Mouse (Mus musculus) frontal cortex, postnatal 36 days (tissue): Measurements from ENCODE around the gene Mier3.
"Not testable (repeated sequence)": the region's sequence is repeated elsewhere in the genome, so short reads cannot be mapped to it uniquely, and the experiment has no call there.

Source experiments
- DNase-seq, 2 experiments: peaks; one replicate each; pipeline ENCODE4 v3.0.0; 2022; ENCODE audit warnings: low spot score in 2 of 2

Mier3 gene

DNA sequence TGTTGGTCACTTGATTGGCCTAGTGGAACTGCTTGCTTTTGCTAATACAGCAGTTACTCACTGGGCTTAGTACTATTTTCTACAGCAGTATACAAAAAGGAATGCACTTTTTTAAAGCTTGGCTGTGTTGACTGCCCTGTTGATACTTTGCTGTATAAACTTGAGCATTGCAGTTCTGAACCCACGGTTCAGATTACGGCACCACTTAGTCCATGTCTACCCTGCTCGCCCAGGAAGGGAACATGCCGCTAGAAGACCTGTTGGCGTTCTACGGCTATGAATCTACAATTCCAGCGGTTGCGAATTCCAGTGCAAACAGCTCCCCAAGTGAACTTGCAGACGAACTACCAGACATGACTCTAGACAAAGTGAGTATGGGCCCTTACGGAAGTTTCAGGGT is 22.6 kb downstream of the Mier3 start:
- DNase-seq, result no peak

DNA sequence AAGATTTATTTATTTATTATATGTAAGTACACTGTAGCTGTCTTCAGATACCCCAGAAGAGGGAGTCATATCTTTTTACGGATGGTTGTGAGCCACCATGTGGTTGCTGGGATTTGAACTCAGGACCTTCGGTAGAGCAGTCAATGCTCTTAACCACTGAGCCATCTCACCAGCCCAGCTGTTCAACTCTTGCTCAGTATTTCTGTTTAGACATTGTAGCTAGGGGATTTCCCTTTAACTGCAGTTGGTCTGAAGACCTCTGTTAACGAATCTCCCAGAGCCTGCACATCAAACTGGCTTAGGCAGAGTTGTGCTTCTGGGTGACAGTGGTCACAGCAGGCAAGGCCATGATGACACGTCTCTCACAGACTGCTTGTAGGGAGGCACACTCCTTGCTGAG is 23.2 kb downstream of the Mier3 start:
- DNase-seq, result not testable (repeated sequence)

DNA sequence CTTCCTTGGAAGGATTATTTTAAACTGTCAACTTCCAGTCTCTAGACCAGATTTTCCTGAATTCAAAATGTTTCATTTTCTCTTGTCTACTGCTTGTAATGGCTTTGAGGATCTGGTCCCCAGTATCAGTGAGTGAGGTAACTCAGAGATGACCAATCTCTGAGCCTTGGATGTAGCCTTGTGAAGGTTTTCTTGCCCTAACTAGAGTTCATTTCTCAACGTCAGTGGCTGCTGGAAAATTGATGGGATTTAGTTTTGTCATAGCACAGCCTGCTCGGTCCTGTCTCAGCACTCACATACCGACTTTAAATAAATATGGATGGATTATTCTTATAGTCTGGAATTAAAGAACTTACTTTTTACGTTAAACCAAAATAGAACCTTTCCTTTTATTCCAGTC is 29.8 kb downstream of the Mier3 start:
- DNase-seq, result no peak

DNA sequence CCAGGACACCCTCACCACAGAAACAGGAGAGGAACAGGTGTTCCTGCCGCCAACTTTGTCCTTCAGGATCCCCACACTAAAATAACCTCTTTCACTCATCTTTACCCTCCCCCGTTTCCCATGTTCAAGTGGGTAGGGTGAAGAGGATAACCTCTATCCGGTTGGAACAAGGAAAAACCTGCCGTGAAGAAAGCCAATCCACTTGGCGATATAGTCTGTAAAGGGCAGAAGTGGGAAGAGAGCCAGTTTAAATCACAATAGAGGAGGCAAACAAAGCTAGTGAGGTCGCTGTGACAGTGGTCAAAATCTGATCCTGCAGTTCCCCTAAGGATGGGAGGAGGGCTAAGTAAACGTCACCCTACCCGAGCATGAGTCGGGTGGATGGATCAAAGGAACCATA is 38.9 kb downstream of the Mier3 start:
- no peak for DNase-seq

DNA sequence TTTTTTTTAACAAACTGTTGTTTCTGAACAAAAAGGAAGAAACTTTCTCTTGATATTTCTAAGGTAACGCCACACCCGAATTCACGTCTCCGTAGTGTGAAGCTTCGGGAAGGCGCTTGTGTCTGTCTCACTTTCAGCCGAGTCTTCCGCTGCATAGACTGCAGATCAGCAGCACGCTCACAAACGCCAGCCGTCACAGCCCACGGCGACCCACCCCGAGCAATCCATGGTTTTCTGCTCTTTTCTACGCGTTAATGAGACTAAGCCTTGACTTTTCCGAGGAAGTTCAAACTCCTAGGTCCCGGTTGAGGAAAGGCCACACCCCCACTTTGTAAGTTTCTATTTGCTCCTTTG is 44.0 kb downstream of the Mier3 start:
- DNase-seq, result no peak

DNA sequence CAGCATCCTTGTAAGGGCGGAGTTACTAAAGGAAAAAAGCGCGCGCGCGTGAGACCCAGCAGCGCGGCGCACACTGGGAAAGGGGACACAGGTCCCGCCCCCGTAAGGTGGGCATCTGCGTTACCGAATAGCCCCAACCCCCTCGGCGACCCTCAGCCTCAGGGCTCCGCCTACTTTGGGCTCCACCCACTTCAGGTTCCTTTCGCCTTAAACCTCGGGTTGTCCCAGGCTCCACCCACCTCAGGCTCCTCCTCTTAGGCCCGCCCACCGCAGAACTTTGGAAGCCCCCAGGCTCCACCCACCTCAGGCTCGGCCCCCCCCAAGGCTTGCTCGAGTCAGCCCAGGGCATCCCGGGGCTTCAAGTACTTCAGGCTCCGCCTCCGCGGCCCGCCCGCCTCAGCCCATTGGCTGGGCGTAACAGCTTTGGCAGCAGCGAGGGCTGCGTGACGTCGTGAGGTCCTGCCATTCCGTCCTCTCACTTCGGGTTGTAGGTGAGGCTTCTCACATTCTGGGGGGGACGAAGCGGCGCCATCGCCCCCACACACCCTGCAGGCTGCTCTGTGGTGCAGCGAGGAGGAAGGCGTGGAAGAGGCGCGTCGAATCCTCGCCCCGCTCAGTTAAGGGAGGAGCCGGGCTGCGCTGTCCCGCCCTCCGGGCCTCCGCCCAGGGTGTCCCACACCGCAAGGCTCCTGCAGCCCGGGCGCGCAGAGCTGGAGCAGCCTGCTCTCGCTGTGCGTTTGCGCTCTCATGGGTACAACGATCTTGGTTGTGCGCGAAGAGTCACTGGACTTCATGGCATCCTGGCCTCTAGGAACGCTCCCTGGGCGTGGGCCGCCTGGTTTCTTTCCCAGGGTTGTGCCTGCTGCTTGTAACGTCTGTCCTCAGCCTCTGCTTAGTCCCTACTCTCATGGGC is 44.6 kb downstream of the Mier3 start:
- DNase-seq, result peak; percentile 91 to 94

DNA sequence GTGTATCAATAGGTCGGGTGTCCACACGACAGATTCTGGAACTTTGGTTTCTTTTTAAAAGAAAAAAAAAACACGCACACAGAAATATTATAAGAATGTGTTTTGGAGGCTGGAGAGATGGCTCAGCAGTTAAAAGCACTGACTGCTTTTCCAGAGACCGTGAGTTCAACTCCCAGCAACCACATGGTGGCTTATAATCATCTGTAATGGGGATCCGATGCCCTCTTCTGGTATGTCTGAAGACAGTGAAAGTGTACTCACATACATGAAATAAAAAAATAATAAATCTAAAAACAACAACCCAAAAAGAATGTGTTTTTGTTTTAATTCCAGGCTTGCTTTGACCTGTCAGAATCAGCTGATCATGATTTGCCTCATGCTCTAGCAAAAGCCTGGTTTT is 46.1 kb downstream of the Mier3 start:
- no peak for DNase-seq

DNA sequence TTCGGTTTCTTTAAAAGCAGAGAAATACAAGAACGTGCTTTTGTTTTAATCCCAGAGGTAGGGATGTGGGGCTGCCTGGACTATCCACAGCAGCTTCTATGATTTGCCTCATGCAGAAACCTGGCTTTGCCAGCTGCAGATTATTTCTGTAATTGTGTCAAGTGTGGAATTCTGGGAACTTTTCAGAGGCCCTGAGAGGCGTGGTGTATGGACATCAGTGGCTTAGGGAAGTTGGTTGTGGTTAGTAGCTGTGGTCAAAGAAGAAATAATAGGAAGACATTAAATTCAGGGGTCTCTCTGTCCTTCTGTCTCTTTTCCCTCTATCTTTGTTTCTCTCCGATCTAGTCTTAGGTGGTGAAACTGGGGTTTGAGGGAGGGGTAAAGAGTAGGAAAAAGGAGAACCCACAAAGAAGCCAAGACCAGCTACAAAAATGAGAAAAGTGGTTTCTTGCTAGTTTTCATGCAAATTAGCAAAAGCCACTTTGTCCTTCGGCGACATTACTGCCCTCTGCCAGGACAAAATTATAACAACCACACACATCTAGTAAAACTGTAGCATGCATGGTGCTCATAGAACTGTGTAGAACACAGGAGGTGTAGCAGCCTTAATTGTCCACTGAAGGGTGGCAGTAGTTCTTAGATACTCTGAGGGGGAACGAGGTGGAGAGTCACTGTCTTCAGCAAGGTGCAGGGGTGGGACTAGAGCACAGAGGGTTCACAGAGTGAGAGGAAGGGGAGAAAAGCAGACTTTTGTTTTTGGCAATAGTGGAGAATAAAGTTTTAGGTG is 60.6 kb downstream of the Mier3 start:
- DNase-seq, result no peak

DNA sequence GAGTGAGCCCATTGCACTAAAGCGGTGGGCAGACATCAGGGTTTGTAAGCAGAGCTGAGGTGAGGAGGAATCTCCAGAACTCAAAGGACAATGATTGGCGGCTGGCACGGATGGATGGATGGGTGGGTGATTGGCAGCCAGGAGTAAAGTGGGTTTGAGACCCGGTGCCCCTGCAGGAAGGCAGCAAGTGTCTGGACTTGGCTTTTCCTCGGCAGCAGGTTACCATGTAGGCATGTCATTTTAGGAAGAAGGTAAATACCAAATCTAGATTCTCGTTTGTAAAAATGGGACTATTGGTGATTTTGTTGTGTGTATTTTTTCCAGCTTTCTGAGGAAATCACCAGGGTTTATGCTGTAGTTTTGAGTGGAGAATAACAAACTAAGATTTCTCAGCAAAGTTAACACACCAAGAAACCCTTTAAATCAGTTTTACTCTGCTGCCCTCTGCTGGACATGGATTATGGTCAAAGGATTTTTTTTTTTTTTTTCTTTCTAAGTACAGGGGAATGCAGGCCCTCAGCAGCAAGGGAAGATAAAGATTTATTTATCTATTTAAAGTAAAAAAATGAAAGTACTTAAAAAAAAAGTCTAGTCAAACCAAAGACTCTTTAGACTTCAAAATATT is 61.3 kb downstream of the Mier3 start:
- peak; percentile 9 to 53 for DNase-seq

DNA sequence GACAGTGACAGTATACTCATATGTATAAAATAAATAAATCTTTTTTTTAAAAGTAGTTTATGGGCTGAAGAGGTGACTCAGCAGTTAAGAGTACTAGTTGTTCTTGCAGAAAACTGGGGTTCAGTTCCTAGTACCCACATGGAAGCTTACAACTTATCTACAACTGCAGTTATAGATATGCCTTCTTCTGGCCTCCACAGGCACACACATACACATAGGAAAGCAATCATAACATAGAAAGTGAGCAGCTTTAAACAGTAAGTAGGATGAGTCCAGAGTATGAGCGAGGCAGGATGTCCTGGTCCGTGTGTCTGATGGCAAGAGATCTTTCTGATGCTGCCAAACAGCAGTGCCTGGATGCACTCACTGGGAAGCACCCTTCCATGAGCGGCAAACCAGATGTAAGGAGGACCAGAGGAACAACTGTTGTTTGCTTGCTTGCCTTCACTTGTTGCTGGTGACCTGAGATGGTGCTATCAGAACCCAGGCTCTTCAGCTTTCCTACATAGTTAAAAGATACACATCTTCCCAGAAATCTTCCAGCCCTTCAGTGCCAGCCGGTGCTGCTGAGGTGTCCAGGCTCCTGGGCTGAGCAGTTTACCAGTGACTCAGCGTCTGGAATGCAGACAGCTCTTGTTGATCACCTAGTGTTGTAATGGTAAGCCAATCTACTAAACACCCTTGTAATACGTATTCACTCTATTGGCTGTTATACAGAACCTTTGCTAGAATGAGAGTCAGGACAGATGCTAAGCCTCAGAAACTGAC is 63.6 kb downstream of the Mier3 start:
- no peak for DNase-seq

DNA sequence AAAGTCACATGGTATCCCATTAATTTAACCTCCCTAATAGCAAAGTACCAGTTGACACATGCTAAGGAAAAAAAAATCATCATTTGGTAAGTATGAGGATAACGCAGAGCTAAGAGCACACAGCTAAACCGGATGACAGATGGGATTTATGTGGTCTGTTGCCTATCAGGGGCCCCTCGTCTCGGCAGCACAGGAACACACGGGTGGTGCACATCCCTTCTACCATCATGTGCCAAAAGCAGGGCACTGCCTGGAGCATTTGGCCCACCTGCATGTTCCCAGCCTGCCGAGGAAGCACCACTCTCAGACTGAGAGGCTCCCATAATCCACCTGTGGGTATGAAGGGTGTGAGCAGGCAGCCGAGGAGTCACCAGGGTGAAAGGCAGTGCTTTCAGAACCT is 64.4 kb downstream of the Mier3 start:
- no peak for DNase-seq

DNA sequence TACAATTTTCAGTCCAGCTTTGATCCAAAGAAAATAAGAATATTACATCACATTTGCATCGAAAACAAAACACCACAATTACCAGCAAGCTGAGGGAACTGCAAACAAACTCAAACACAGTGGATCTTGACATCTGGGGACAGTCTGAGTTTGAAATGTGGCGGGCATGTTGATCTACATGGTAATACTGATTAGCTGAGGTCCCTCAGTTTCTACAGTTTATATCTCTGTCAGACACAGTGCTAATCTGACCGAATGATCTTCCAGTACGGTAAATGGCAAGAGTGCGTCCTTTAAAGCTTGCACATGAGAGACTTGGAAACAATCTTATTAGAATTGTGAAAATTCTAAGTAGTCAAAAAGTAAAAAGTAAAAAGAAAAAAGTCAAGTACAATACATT is 66.1 kb downstream of the Mier3 start:
- DNase-seq, result no peak

DNA sequence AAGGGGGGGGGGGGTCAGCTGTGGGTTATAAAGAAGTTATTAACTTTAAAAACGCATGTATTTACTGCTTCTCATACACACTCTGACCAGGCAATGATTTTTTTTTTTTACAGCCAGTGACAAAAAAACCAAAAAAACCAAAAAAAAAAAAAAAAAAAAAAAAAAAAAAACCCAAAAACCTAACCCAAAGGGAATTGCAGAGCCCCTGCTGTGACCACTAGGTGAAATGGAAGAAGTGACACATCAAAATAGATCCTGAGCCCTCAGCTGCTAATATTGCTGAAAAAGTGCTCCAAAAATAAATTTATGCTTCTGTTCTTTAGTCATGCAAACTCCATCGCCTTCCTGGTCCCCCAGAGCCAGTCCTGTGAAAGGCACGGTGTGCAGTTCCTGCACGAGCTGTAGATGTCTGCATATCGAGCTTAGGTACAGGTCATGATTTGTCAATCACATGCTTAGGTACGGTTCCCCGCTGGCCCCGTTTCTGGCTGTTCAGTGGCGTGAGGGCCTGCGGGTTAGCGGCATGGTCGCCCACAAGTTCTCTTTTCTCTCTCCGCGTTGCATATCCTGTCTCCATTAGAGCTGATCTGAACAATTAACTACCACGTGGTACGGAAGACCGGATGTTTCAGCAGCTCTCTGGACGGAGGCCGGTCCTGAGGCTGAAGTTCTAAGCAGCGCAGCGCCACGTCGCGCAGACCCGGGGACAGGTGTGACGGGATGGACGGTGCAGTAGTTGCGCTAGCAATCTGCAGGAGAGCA is 67.7 kb downstream of the Mier3 start:
- no peak for DNase-seq

DNA sequence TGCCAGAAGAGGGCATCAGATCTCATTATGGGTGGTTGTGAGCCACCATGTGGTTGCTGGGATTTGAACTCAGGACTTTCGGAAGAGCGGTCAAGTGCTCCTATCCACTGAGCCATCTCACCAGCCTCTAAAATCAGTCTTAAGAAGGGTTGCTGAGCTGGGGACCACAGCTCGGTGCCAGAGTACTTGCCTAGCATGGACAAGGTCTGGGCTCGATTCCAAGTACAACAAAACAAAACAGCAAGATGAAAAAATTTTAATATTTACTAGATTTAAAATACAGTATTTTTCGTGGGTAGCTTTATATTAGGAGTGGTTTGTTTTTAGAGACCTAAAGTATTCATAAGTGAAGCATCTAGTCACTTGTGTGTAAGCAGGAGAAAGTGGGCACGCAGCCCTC is 72.5 kb downstream of the Mier3 start:
- no peak for DNase-seq

DNA sequence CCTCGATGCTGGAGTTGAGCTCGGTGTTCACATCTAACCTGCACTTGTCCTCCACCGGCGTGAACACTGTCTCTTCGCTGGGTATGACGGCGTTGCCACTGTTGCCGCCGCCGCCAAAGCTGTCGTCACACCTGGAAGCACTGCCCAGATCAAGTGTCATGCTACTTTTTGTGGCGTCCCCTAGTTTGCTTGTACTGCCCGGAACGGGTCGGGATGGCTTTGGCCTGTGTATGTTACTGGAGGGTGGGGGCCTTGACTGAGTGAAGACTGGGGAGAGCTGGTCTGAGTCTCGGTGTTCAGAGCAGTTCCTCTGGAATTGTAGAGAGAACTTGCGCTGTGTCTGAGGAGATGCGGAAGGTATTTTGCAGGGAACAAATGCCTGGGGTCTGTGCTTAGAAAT is 74.6 kb downstream of the Mier3 start:
- no peak for DNase-seq

DNA sequence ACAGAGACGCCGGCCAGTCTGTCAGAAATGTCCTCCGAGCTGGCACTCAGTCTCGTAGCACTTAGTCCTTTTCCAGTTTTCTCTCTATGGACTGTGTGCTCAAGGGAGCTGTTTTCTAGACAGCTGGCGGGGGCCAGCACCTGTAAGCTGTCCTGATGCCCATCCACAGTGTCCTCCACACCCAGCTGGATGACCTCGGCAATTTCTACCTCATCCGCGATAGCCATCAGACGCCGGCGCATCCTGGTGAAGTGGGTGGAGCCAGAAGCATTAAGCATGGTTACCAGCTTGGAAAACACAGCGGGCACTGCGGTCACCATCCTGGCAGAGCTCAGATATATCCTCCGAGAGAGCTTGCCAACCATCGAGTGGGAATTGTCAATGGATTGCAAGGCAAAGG is 75.2 kb downstream of the Mier3 start:
- DNase-seq, result no peak

DNA sequence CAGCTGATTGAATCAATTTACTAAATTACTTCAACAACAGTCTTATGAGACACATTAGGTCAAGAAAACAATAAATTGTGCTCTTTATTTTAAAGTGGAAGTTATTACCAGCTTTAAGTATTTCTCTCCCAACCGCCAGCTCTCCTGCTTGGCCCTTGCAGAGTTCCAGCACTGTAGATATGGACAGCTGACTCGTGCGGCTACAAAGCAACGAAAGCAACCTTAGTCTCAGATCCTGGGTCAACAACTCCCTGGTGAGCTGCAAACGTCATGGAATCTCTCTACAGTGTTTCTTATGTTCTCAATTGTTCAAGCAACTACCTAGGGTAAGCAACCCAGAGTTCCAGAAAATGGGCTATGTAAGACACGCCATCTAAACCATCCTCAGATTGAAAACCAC is 76.2 kb downstream of the Mier3 start:
- DNase-seq, result no peak

DNA sequence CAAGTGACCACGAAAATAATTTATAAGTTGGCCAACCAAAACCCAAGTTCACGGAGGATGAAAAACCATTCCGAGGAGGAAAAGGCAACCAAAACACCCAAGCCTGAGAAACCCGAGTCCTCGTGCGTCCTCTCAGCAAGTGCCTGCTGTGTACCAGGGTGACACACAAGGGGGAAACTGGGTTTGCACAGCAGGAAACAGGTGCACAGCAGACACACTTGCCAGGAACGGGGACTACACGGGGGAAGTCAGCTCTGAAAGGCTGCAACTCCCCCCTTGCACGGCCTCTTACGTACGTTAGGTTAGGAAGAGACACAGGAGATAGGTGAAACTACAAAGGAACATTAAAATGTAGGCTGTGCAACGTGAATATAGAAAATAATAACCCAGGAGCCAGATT is 81.7 kb downstream of the Mier3 start:
- no peak for DNase-seq
